Mouse (Mus musculus) ES-E14 (cell line): Measurements from ENCODE around the gene Enah.
A peak's percentile ranks its signal among the peaks of the same experiment; 100 is the strongest.

Experiments
- CHD2 ChIP-seq: IDR thresholded peaks from 2 replicates; pipeline ENCODE4 v1.6.1; 2014; ENCODE audit warnings: mild to moderate bottlenecking, low read depth, low read length, inconsistent platforms
- MAFK ChIP-seq: IDR thresholded peaks from 2 replicates; pipeline ENCODE4 v1.6.1; 2014; ENCODE audit warnings: mild to moderate bottlenecking, low read depth, low read length, inconsistent platforms; ENCODE audit not compliant: insufficient read depth
- ZC3H11A ChIP-seq: IDR thresholded peaks from 2 replicates; pipeline ENCODE4 v1.6.1; 2012; ENCODE audit warnings: low read depth, mild to moderate bottlenecking, inconsistent platforms, low read length, borderline replicate concordance
- ZNF384 ChIP-seq: IDR thresholded peaks from 2 replicates; pipeline ENCODE4 v1.6.1; 2012; ENCODE audit warnings: low read depth, low read length, inconsistent platforms

GRCm38 (mm10) chr1:181888801-181889200, 131.0 kb downstream of the Enah start:
- TF ChIP-seq ZNF384, result peak; percentile 66; the same call in 1 of the 2 replicates
- TF ChIP-seq CHD2, result no peak
- peak; percentile 99 for TF ChIP-seq ZC3H11A
- TF ChIP-seq MAFK, result no peak
